Mouse (Mus musculus): ENCODE measurements around the gene Adar. TPM values are rescaled to one million over a fixed set of nuclear protein-coding genes. Genes with fewer than 3 reads are reported as not detected.

Gene Adar
- total and polyA plus RNA-seq, 2 experiments from 2014 or later: 22.9 to 77.1 TPM

DNA sequence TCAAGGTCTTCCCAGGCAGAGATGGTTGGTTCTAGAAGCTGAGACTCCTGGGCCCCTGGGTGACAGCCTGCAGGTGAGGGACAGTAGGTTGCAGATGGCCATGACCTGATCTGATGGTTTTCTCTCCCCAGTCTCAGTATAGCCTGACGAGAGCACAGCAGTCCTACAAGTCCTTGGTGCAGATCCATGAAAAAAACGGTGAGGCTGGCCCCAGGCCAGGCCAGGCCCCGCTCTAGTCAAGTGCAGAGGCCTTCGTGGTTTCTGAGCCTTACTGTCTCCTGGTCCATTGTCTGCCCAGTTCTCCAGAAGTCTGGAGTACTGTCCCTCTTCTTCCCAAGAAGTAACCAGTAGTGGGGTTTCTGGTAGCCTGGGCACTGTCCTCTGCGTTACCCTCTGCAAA lies 66.8 kb downstream of the Adar start:
- H3K9me3 ChIP-seq (ENCODE audit: low read length): no peaks in the 10 kb centered on the region
- no peak for DNase-seq (ENCODE audit: low spot score)
- ATAC-seq (ENCODE audit: low FRiP score): no peak
- no peak for TF ChIP-seq CTCF (IDR thresholded peaks at IDR 0.05)
- H3K9ac ChIP-seq (replicated peaks; ENCODE audit: low read length, poor library complexity, severe bottlenecking): no peak overlapping the region
- peaks cover 52% of the 10 kb centered on the region for H3K36me3 ChIP-seq (ENCODE audit: insufficient read depth, low read length)
- no peaks in the 10 kb centered on the region for H3K4me1 ChIP-seq (ENCODE audit: insufficient read depth, low read length)
- H3K4me3 ChIP-seq (ENCODE audit: low read depth, low read length): no peak overlapping the region
- H3K4me2 ChIP-seq (ENCODE audit: low read depth, low read length, poor library complexity, severe bottlenecking): no peak overlapping the region
- 69% methylated on average over 5 of the region's 5 CpGs for WGBS
- no peak overlapping the region for H3K27ac ChIP-seq (ENCODE audit: low read depth, low read length)
- no peaks in the 10 kb centered on the region for H3K27me3 ChIP-seq (ENCODE audit: insufficient read depth, low read length)

DNA sequence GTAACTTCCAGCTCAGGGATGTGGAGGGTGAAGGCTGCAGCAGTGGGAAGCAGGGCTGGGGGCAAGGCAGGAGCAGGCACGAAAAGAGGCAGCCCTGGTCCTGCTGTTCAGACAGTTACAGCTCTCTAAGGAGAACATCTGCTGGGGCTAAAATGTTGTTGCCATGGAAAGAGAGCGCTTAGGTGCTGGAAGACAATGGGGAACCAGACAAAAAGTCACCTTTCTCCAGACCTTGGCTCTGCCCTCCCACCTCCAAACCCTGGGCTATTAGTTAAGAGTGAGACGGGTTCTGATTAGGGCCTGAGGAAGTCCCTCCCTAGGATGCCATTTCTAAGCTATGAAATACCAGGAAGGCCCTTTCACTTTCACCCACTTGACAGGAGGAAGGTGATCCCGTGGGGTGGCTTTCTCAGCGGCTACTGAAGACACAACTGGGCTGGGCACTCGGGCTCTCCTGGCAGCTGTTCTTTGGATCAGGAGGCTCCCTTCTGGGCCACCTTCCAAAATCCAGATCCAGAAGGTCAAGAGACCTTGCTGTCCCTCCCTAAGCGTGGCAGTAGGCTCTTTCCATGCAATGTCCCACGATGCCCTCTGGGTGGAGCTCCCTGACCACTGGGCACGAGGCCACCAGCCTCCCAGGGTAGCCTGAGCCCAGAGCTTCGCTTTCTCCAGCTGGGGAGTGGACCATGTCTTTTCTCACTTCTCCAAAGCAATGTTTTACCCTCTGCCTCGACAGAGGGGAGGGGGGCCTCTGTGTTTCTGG lies 70.3 kb downstream of the Adar start:
- Histone ChIP-seq H3K4me2 (ENCODE audit: low read depth, low read length, poor library complexity, severe bottlenecking) (no peak overlapping the region), H3K27me3 (ENCODE audit: insufficient read depth, low read length) (no peaks in the 10 kb centered on the region), H3K9ac (replicated peaks; ENCODE audit: low read length, poor library complexity, severe bottlenecking) (no peak overlapping the region), H3K4me1 (ENCODE audit: insufficient read depth, low read length) (no peaks in the 10 kb centered on the region), H3K27ac (ENCODE audit: low read depth, low read length) (no peak overlapping the region), H3K4me3 (ENCODE audit: low read depth, low read length) (no peak overlapping the region), H3K9me3 (ENCODE audit: low read length) (no peaks in the 10 kb centered on the region), H3K36me3 (ENCODE audit: insufficient read depth, low read length) (peaks cover 28% of the 10 kb centered on the region)
- WGBS: 19% methylated on average over 11 of the region's 11 CpGs
- ATAC-seq (ENCODE audit: low FRiP score) (peak; percentile 62; the same call in 1 of the 2 replicates), DNase-seq (ENCODE audit: low spot score) (peak; percentile 82)
- peak; percentile 78 for TF ChIP-seq CTCF (IDR thresholded peaks at IDR 0.05)

DNA sequence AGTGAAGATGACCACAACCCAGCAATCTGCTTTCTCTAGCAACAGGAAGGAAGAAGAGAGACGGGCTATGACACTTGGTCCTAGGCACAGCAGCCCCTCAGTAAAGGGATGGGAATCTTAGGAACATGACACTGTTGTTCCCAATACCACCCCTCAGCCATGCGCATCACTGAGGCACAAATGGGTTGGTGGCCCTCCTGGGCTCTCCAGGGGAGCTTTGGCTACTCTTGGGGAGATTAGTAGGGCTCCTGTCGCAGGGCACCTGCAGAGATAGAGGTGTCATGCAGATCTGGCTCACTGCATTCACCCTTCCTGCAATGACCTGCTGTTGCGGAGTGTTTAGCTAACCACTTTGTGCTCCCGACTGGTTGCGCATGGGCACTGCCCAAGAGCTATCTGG lies 71.5 kb downstream of the Adar start:
- no peak for DNase-seq (ENCODE audit: low spot score)
- Histone ChIP-seq H3K4me3 (ENCODE audit: low read depth, low read length) (no peak overlapping the region), H3K27me3 (ENCODE audit: insufficient read depth, low read length) (no peaks in the 10 kb centered on the region), H3K9me3 (ENCODE audit: low read length) (no peaks in the 10 kb centered on the region), H3K27ac (ENCODE audit: low read depth, low read length) (no peak overlapping the region), H3K4me1 (ENCODE audit: insufficient read depth, low read length) (no peaks in the 10 kb centered on the region), H3K9ac (replicated peaks; ENCODE audit: low read length, poor library complexity, severe bottlenecking) (no peak overlapping the region), H3K36me3 (ENCODE audit: insufficient read depth, low read length) (peaks cover 17% of the 10 kb centered on the region), H3K4me2 (ENCODE audit: low read depth, low read length, poor library complexity, severe bottlenecking) (no peak overlapping the region)
- no peak for TF ChIP-seq CTCF (IDR thresholded peaks at IDR 0.05)
- 80% methylated on average over 6 of the region's 6 CpGs for WGBS
- ATAC-seq (ENCODE audit: low FRiP score): no peak

DNA sequence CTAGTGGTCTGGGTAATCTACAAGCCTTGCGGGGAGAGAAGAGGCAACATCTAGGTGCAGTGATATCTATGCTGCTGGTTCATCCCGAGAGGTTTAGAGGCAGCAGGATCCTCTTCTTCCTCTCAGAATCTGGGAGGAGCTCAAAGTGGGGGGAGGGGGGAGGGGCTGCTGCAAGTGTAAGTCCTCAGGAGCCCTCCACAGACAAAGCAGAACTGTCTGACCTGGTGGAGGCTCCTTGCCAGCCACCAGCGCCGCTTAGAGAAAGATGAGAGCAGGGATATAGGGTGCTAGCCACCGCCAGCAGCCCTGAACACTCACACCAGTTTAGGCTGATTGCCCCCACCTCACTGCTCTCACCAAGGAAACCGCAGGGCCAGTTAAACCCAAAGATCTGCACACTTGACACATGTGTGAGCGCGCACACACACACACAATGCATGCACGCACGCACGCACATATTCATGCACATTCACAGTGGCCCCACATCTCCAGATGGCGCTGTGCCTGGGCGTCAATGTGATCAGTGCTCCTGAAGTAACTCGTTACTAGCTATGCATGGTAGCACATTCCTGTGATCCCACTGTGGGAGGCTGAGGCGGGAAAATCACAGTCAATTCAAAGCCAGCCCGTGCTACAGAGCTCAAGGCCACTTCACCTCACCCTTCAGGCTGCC lies 74.0 kb downstream of the Adar start:
- no peak for ATAC-seq (ENCODE audit: low FRiP score)
- H3K27me3 ChIP-seq (ENCODE audit: insufficient read depth, low read length): no peaks in the 10 kb centered on the region
- no peak for DNase-seq (ENCODE audit: low spot score)
- no peaks in the 10 kb centered on the region for H3K36me3 ChIP-seq (ENCODE audit: insufficient read depth, low read length)
- no peak for TF ChIP-seq CTCF (IDR thresholded peaks at IDR 0.05)
- no peak overlapping the region for H3K4me2 ChIP-seq (ENCODE audit: low read depth, low read length, poor library complexity, severe bottlenecking)
- no peak overlapping the region for H3K4me3 ChIP-seq (ENCODE audit: low read depth, low read length)
- 74% methylated on average over 16 of the region's 16 CpGs for WGBS
- H3K4me1 ChIP-seq (ENCODE audit: insufficient read depth, low read length): no peaks in the 10 kb centered on the region
- no peak overlapping the region for H3K27ac ChIP-seq (ENCODE audit: low read depth, low read length)
- H3K9me3 ChIP-seq (ENCODE audit: low read length): no peaks in the 10 kb centered on the region
- no peak overlapping the region for H3K9ac ChIP-seq (replicated peaks; ENCODE audit: low read length, poor library complexity, severe bottlenecking)

DNA sequence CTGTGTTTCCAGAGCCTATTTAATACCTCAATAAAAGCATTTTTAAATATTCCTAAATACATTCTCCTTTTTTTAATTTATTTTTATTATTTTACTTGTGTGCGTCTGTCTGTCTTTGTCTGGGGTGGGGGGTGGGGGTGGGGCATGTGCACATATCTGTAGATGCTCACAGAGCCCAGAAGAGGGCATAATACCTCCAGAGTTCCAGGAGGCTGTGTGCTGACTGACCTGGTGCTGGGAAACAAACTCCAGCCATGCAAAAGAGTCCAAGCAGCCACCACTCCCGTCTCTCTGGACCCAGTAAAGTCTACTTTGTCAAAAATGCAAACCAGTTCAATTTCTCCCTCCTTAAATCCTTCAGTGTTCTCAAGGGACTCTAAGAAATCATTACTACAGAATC lies 79.8 kb downstream of the Adar start:
- no peak for DNase-seq (ENCODE audit: low spot score)

DNA sequence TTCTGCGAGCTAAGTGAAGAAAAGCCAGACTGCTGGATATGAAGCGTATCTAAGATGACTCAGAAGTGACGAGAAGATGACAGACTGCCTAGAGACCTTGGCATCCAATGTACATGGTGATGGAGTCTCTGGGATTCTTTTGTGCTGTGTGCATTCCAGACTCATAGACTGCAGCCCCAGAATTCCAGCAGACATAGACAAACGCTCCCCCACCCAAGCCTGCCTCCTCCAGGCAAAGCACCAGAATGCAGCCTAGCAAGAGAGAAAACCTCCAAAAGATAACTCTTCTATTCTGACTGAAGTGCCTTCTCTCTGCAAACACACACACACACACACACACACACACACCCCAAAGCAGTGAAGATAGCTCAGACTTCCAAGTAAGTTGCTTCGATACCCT lies 80.9 kb downstream of the Adar start:
- DNase-seq (ENCODE audit: low spot score) (no peak), ATAC-seq (ENCODE audit: low FRiP score) (no peak)
- Histone ChIP-seq H3K36me3 (ENCODE audit: insufficient read depth, low read length) (no peaks in the 10 kb centered on the region), H3K27ac (ENCODE audit: low read depth, low read length) (no peak overlapping the region), H3K4me3 (ENCODE audit: low read depth, low read length) (no peak overlapping the region), H3K4me1 (ENCODE audit: insufficient read depth, low read length) (no peaks in the 10 kb centered on the region), H3K27me3 (ENCODE audit: insufficient read depth, low read length) (no peaks in the 10 kb centered on the region), H3K4me2 (ENCODE audit: low read depth, low read length, poor library complexity, severe bottlenecking) (no peak overlapping the region), H3K9me3 (ENCODE audit: low read length) (no peaks in the 10 kb centered on the region), H3K9ac (replicated peaks; ENCODE audit: low read length, poor library complexity, severe bottlenecking) (no peak overlapping the region)
- peak; percentile 25; the same call in 1 of the 2 replicates for TF ChIP-seq CTCF (IDR thresholded peaks at IDR 0.05)
- WGBS: 76% methylated on average over 5 of the region's 5 CpGs

More for the DNA sequence above, 79.8 kb downstream of the Adar start:
- Histone ChIP-seq H3K4me3 (ENCODE audit: low read depth, low read length) (no peak overlapping the region), H3K27me3 (ENCODE audit: insufficient read depth, low read length) (no peaks in the 10 kb centered on the region), H3K27ac (ENCODE audit: low read depth, low read length) (no peak overlapping the region), H3K36me3 (ENCODE audit: insufficient read depth, low read length) (no peaks in the 10 kb centered on the region), H3K9ac (replicated peaks; ENCODE audit: low read length, poor library complexity, severe bottlenecking) (no peak overlapping the region), H3K4me1 (ENCODE audit: insufficient read depth, low read length) (no peaks in the 10 kb centered on the region), H3K4me2 (ENCODE audit: low read depth, low read length, poor library complexity, severe bottlenecking) (no peak overlapping the region), H3K9me3 (ENCODE audit: low read length) (no peaks in the 10 kb centered on the region)
- TF ChIP-seq CTCF (IDR thresholded peaks at IDR 0.05): no peak
- ATAC-seq (ENCODE audit: low FRiP score): no peak
- WGBS: 59% methylated on average over 2 of the region's 2 CpGs

All from midbrain, postnatal 0 days (tissue).